Mouse (Mus musculus) gastrocnemius, adult 18-20 months (tissue): Measurements from ENCODE around the gene Tdrd6. TPM values are rescaled to one million over a fixed set of nuclear protein-coding genes. Genes with fewer than 3 reads are reported as not detected.

Experiments used
- DNase-seq: peaks from one replicate; pipeline ENCODE4 v3.0.0; 2021; ENCODE audit warnings: low spot score
- long read RNA-seq, 2 experiments: library from polyadenylated mRNA; stranded (forward); transcript quantifications; one replicate each; pipeline ENCODE4 v2.0.0; 2021
- total RNA-seq, 2 experiments: library from RNA; stranded (reverse); gene quantifications; 2 replicates each; pipeline ENCODE4 v1.2.3; 2021

Tdrd6 gene
- under 1 TPM in 1 of 2 experiments, not detected in 1; 0.02 TPM for total RNA-seq
- long read RNA-seq, experiment 1 = 0 reads
- long read RNA-seq, experiment 2 = 0 reads

DNA sequence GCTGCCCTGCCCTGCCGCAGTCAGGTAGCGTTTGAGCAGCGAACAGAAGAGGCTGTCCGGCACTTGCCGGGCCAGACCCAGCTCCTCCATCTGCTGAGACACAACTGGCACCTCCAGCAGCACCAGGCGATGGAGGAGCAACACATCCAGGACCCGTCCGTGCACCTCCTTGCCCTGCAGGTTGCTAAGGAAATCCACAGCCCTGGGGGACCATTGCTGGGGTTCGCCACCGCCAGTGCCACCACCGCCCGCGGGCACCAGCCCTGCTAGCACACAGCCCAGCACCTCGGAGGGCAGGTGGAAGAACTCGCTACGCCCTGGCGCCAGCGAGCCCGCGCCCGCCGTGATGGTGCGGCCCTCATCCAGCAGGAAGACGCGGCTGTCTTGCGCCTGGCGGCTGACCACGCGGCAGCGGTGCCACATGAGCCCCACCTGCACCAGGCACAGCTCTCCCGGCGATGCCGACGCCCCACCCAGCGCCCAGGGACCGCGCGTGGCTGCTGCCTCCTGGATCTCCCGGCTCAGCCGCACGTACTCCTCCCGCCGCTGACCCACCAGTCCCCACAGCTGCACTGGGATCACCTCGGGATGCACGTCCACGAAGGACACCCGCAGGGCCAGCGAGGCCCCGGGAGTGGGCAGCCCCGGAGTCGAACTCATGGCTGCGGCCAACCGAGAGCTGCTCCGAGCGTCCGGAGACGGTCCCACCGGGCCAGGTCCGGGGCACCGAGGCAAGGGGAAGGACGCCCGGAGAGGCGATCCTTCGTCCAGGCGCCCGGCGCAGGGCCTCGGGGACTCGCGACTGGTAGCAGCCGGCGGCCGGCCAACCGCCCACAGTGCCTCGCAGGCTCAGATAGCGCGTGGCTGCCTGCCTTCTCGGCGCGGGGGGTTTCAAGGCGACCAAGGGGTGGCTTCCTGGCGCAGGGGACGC is at the start of gene Tdrd6:
TSS of gene Tdrd6 (minus strand) at position 804 of the 931 bp plus-strand sequence.
- no peak for DNase-seq

GRCm38 (mm10) chr17:43677317-43677716 is 47.2 kb upstream of the Tdrd6 start:
- DNase-seq = no peak

DNA sequence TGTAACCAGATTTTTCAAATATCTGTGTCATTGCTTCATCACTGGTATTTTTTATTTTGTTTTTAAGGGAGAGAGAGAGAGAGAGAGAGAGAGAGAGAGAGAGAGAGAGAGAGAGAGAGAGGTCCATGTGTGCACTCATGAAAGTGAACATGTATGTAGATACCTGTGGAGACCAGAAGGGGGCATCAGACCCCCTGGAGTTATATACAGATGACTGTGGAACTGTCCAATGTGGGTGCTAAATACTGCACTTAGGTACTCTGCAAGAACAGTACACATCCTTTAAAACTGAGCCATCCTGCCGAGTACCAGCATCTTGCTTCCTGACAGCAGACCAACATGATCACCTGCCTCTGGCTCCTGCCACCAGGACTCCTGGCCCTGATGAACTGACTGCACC is 46.1 kb upstream of the Tdrd6 start:
- no peak for DNase-seq

DNA sequence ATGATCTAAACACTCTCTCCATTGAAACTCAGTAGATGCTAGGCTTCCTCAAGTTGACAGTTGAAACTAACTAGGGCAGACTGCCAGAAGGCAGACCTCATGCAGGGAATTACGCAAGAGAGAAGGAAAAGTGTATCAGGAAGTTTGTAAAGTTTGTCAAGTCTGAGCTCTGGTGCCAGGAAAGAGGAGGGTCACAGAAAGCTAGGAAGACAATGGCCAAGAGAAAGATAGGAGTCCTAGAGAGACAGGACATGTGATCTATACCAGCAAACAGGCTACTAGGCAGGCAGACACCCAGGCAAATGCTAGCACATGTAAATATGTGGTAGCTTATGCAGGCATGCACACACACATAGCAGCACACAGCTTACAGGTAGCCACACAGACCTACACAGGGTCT is 45.1 kb upstream of the Tdrd6 start:
- peak; percentile 29 for DNase-seq

DNA sequence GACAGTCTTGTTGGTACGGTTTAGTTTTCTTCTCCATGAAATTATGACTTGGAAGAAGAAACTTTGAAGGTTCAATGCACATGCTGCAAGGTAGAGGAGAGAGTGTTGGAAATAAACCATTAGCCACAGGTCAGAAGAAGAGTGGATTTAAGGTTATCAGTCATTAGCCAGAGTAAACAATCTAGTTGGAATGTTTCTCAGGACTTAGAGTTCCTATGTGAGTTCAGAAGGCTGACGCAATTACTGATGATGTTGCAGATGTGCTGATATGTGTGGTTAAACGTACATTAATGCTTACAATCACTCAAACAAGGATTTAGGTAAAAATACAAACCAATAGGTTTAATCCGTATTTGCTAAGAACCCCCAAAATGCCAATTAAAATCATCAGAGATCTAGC is 41.8 kb upstream of the Tdrd6 start:
- no peak for DNase-seq

DNA sequence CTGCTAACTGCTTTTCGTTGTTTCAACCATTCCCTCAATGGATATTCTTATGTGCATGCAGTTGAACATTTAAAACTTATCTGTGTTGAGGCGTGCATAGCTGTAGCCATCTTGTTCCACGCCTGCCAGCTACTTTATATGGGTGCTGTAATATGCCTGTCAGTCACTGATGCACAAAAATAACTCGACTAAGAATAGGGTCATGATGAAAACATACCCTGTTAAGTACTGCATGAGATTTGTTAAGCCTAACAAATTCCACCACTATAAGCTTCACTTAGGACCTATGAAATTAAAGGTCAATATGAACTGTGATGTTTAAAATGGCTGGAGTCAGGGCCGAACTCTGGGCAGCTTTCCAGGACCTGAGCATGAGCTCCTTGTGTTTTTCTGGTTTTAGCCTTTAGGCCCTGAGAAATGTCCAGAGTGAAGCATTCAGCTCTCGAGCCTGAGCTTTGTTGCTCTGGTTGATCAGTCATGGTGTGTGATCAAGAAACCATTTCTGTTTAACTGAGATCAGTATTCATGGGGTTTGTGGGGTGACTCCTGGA is 39.1 kb upstream of the Tdrd6 start:
- peak; percentile 13 for DNase-seq

- no peak for DNase-seq
These were observed 37.3 kb upstream of the Tdrd6 start, which contains the start of gene Cyp39a1 for GRCm38 (mm10) chr17:43667290-43667843. Gene Cyp39a1 (plus strand): TSS chr17:43667425.

- DNase-seq = peak; percentile 94
These were observed 36.6 kb upstream of the Tdrd6 start, which contains the start of gene Slc25a27 for GRCm38 (mm10) chr17:43666576-43667289. Gene Slc25a27 (minus strand): TSS chr17:43667214.

GRCm38 (mm10) chr17:43651314-43652046 is 21.4 kb upstream of the Tdrd6 start:
- no peak for DNase-seq

DNA sequence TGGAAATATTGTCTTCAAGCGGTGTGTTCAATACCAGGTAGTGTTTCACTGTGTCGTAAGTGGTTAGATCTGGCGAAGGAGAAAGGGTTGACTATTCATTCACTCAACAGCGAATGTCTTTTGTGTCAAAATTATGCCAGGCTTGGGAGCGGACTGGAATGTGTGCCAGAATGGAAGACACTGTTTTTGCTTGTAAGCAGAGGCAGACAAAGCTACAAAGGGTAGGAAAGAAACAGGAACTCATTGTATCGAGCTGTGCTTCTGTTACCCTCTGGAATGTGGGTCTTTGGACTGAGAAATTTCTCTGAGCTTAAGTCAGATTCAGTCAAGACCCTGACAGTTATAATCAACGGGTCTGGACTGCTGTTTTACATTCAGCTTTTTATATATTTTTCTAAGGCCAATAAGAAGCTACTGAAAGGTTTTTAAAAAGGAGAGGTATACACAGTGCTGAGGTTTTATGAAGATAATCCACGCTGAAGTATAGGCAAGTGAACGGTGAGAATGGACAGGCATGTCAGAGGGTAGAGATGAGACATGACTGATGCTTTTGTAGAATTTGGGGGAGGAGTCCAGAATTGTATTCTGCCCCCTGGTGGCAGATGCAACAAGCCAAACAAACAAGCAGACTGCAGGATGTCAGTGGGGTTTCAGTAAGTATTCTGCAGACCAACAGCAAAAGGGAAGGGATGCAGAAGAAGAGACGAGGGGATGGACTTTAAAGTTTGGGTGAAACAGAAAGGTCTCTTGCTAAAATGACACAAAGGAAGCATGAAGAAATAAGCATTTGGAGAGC is 19.7 kb upstream of the Tdrd6 start:
- no peak for DNase-seq

DNA sequence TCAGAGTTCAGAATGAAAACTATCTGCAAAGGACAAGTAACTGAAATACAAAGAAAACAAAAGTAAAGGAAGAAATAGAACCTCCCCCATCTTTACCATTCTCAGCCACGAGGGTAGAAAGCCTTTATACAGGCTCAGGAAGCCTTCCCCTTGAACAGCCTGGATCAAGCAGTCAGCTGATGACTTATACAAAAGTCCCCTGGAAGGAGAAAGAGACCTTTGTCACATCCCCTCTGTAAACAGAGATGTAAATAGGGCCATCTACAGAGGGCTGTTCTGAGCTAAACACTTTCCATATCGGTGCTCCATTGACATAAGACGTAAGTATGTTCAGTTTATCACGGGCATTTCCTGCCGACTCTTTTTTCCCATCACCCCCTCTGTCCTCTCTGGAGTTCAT is 16.8 kb upstream of the Tdrd6 start:
- no peak for DNase-seq

- DNase-seq = no peak
These were observed 15.0 kb upstream of the Tdrd6 start for GRCm38 (mm10) chr17:43645136-43645535.

GRCm38 (mm10) chr17:43644375-43644774 is 14.3 kb upstream of the Tdrd6 start:
- no peak for DNase-seq

GRCm38 (mm10) chr17:43643191-43643590 is 13.1 kb upstream of the Tdrd6 start:
- no peak for DNase-seq

DNA sequence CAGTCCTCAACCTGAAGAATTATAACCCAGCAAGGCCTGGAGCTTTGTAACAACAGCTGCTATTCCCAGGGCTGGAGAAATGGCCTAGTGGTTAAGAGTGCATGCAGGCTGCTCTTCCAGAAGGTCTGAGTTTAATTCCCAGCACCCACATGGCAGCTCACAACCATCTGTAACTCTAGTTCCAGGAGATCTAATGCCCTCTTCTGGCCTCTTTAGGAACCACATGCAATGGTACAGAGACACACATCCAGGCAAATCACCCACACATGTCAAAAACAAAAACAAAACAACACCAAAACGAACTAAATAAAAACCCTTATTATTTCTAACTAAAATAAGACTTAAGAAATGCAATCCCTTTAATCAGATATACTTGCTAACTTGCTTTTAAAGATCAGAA is 10.7 kb upstream of the Tdrd6 start:
- DNase-seq = no peak

GRCm38 (mm10) chr17:43637146-43637545 is 7.0 kb upstream of the Tdrd6 start:
- DNase-seq = no peak

GRCm38 (mm10) chr17:43630427-43630760 is 295 bp upstream of the Tdrd6 start:
- no peak for DNase-seq

GRCm38 (mm10) chr17:43629026-43629495 is 1.0 kb downstream of the Tdrd6 start:
- no peak for DNase-seq

GRCm38 (mm10) chr17:43628246-43628645 is 1.9 kb downstream of the Tdrd6 start:
- DNase-seq = no peak

DNA sequence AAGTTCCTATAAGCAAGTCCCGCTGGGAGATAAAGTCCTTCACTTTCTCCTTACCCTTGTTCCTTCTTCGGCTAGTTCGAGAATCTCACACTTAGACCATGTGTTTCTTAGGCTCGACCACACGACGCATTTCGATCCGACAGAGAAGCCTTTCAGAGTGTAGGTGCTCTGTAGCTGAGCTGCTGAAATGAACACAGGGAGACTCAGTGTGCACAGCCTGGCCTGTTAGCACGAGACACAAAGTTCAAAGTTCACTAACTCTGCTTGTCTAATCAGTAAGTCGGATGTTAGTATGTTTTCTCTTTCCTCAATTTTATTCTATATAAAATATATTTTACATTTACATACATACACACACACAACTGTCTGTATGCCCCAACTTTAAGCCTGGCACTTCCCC is 8.0 kb downstream of the Tdrd6 start:
- no peak for DNase-seq
